Mouse (Mus musculus): ENCODE results near the gene Zfp982. TPM values are rescaled to one million over a fixed set of nuclear protein-coding genes. Genes with fewer than 3 reads are reported as not detected.

Zfp982 gene
- total RNA-seq, 2 experiments from 2014 or later = 6.0 to 6.7 TPM

Other genes starting within 250 kb of the Zfp982 start
- gene Zfp988, start 186.7 kb upstream of the Zfp982 start, total RNA-seq (2021) = under 1 TPM in 1 of 2 experiments, not detected in 1; 0.12 TPM
- under 1 TPM; 0.31 to 0.34 TPM for gene Zfp978, start 131.1 kb upstream of the Zfp982 start, total RNA-seq (2021)
- under 1 TPM; 0.33 to 0.72 TPM for gene Gm16503, start 47.8 kb downstream of the Zfp982 start, total RNA-seq (2021)
- under 1 TPM; 0.12 to 0.34 TPM for gene Zfp985, start 60.9 kb downstream of the Zfp982 start, total RNA-seq (2021)
- 1 to 10 TPM; 3.2 to 3.5 TPM for gene Zfp979, start 150.1 kb downstream of the Zfp982 start, total RNA-seq (2021)
- under 1 TPM in 1 of 2 experiments, not detected in 1; 0.18 TPM for gene Zfp534, start 210.1 kb downstream of the Zfp982 start, total RNA-seq (2021)

Measured in heart, postnatal 4 days (tissue).